Mouse (Mus musculus): ENCODE results near the gene Kcnj6. TPM values are rescaled to one million over a fixed set of nuclear protein-coding genes. Genes with fewer than 3 reads are reported as not detected.

The Kcnj6 gene
- polyA plus RNA-seq, 1 experiment from 2014 or later: not detected

DNA sequence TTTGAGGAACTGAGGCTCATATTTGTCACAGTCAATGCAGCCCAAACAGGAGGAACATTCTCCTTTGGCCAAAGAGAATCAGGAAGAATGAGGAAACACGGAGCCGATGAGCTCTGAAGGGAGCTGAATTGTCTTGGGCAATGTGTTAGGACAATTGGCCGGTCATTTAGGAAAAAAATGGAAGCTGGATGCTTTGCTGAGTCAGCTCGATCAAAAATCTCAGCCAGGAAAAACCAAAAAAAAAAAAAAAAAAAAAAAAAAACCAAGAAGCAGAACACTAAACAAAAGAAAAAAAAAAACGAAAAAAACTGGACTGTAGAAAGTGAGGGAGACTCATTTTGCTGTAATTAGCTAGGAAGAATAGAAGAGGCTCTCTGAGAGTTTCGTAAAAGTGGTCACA is 200.1 kb downstream of the Kcnj6 start:
- no peak for ATAC-seq (replicated peaks; ENCODE audit: low FRiP score)
- H3K4me3 ChIP-seq (replicated peaks): no peak overlapping the region

DNA sequence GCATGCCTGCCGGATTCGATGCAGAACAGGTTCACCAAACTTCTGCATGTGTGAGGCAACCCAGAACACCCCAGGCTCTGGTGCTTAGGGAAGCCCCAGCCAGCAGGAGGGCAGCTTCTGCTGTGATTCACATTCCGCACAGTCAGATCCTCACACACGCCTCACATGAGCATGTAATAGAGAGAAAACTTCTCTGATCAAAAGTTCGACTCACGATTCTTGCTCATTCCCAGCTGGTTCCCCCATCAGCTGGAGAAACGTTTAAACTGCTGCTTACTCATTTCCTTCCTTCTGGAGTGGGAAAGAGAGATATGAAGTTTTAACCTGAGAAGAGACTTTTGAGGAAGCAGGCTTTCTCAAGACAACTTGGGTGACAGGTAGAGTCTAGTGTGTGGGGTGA is 204.5 kb downstream of the Kcnj6 start:
- Histone ChIP-seq H3K27me3 (0 out of 2 replicates have a peak, but pooled peaks cover 14% of the 10 kb centered on the region), H3K4me3 (replicated peaks) (no peak overlapping the region), H3K36me3 (no peaks in the 10 kb centered on the region), H3K9ac (no peak overlapping the region), H3K4me2 (no peak overlapping the region), H3K9me3 (replicated peaks) (no peaks in the 10 kb centered on the region), H3K27ac (no peak overlapping the region), H3K4me1 (no peaks in the 10 kb centered on the region)
- 80% methylated on average over 7 of the region's 7 CpGs for WGBS
- ATAC-seq (replicated peaks; ENCODE audit: low FRiP score): no peak

More for the DNA sequence above, 200.1 kb downstream of the Kcnj6 start:
- no peaks in the 10 kb centered on the region for H3K9me3 ChIP-seq (replicated peaks)
- 87% methylated on average over 6 of the region's 6 CpGs for WGBS
- H3K27ac ChIP-seq: no peak overlapping the region
- no peaks in the 10 kb centered on the region for H3K36me3 ChIP-seq
- H3K4me2 ChIP-seq: no peak overlapping the region
- no peaks in the 10 kb centered on the region for H3K27me3 ChIP-seq
- no peaks in the 10 kb centered on the region for H3K4me1 ChIP-seq
- no peak overlapping the region for H3K9ac ChIP-seq

DNA sequence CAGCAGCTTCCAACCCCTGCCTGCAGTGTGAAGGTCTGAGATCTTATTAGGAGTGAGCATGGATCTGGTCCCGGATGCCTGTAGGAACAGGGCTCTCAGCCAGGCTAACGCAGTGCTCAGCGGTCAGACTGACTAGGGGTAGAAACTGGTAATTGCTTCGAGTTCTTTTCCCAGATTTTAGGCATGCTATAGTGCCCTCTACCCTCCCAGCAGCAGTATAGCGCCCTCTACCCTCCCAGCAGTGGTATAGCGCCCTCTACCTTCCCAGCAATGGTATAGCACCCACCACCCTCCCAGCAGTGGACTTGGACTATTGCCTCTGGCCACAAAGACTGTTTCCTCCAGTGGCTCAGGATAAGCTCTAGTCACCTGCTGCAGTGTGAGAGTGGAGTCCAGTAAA is 207.5 kb downstream of the Kcnj6 start:
- no peak for ATAC-seq (replicated peaks; ENCODE audit: low FRiP score)
- no peak overlapping the region for H3K4me3 ChIP-seq (replicated peaks)
- 0 out of 2 replicates have a peak, but pooled peaks cover 14% of the 10 kb centered on the region for H3K27me3 ChIP-seq
- no peaks in the 10 kb centered on the region for H3K4me1 ChIP-seq
- no peak overlapping the region for H3K9ac ChIP-seq
- WGBS: 30% methylated on average over 6 of the region's 6 CpGs
- H3K4me2 ChIP-seq: no peak overlapping the region
- H3K27ac ChIP-seq: no peak overlapping the region
- no peaks in the 10 kb centered on the region for H3K36me3 ChIP-seq
- no peaks in the 10 kb centered on the region for H3K9me3 ChIP-seq (replicated peaks)

DNA sequence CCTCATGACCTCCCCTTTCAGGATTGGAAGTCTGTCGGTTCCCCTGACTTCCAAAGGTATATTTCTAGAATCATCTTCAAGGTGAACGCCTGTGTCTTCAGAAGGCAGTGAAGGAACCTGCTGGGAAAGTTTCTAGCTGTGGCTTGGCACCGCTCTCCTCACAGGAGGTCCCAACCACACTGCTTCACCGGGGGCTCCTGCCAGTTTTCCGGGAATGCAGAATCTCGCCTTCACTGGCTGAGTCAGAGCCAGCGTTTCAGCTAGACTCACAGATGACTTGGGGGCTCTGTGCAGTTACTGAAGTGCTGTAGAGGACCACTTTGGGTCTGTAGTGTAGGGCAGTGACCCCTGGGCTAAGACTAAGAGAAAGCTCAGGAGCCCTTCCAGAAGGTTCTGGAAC is 208.8 kb downstream of the Kcnj6 start:
- 0 out of 2 replicates have a peak, but pooled peaks cover 14% of the 10 kb centered on the region for H3K27me3 ChIP-seq
- ATAC-seq (replicated peaks; ENCODE audit: low FRiP score): no peak
- no peak overlapping the region for H3K4me3 ChIP-seq (replicated peaks)
- H3K9ac ChIP-seq: no peak overlapping the region
- H3K4me2 ChIP-seq: no peak overlapping the region
- no peaks in the 10 kb centered on the region for H3K36me3 ChIP-seq
- no peaks in the 10 kb centered on the region for H3K4me1 ChIP-seq
- WGBS: 86% methylated on average over 7 of the region's 7 CpGs
- no peaks in the 10 kb centered on the region for H3K9me3 ChIP-seq (replicated peaks)
- H3K27ac ChIP-seq: no peak overlapping the region

DNA sequence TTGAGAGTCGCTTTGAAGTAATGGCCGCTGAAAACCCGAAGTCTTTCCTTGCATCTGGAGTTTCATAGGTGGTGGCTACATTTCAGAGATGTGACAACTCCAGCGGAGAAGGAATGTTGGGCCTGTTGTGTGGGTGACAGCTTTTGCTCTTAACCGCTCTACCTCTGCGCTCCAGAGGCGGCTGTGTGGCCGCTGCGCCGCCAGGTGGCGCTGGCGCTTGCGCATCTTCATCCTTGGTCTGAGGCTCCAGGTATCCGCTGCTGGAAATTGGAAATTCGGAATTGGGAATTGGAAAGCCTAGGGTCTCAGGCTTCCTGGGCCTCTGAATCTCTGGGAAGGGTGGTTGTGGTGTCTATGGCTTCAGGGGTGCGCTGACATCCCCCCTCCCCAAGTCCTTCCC is 209.3 kb downstream of the Kcnj6 start:
- Histone ChIP-seq H3K4me3 (replicated peaks) (no peak overlapping the region), H3K4me2 (no peak overlapping the region), H3K9me3 (replicated peaks) (no peaks in the 10 kb centered on the region), H3K36me3 (no peaks in the 10 kb centered on the region), H3K27ac (no peak overlapping the region), H3K4me1 (no peaks in the 10 kb centered on the region), H3K9ac (no peak overlapping the region), H3K27me3 (0 out of 2 replicates have a peak, but pooled peaks cover 14% of the 10 kb centered on the region)
- WGBS: 8% methylated on average over 16 of the region's 16 CpGs
- ATAC-seq (replicated peaks; ENCODE audit: low FRiP score): no peak

DNA sequence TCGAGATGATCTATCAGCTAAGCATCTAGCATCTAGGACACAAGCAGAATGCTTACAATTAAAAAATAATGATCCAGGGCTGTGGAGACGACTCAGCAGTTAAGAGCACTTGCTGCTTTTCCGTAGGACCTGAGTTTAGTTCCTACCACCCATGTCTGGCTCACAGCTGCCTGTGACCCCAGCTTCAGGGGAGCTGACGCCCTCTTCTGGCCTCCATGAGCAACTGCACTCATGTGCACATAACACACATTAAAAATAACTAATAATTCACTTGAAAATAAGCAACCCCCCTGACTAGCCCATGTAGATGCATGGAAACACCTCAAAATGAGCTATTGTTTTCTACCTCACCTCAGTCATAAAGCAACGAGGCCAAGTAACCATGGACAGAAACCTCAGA is 211.6 kb downstream of the Kcnj6 start:
- no peaks in the 10 kb centered on the region for H3K36me3 ChIP-seq
- H3K4me3 ChIP-seq (replicated peaks): no peak overlapping the region
- H3K9me3 ChIP-seq (replicated peaks): no peaks in the 10 kb centered on the region
- H3K27ac ChIP-seq: no peak overlapping the region
- H3K4me1 ChIP-seq: no peaks in the 10 kb centered on the region
- no peak for ATAC-seq (replicated peaks; ENCODE audit: low FRiP score)
- H3K9ac ChIP-seq: no peak overlapping the region
- H3K4me2 ChIP-seq: no peak overlapping the region
- WGBS: 78% methylated on average over 5 of the region's 5 CpGs
- H3K27me3 ChIP-seq: 0 out of 2 replicates have a peak, but pooled peaks cover 14% of the 10 kb centered on the region

DNA sequence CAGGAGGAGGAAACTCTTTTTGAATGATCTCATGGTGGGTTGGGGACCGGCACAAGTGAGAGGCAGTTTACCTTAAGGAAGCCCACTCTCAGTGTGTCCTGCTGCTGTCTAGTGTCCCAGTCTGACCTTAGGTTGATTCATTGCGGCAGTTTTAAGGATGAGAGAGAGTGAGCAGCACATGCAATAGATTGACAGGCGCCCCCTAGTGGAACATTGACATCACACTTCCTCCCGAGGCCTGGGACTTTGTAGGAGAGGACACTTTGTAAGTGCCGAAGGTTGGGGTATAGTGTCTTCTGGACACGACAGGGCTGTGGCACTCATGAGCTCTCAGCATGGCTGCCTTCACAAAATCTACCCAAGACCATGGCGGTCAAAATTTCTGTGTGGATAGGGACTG is 213.8 kb downstream of the Kcnj6 start:
- Histone ChIP-seq H3K4me3 (replicated peaks) (no peak overlapping the region), H3K27me3 (0 out of 2 replicates have a peak, but pooled peaks cover 5% of the 10 kb centered on the region), H3K27ac (no peak overlapping the region), H3K4me2 (no peak overlapping the region), H3K9me3 (replicated peaks) (no peaks in the 10 kb centered on the region), H3K9ac (no peak overlapping the region), H3K4me1 (no peaks in the 10 kb centered on the region), H3K36me3 (no peaks in the 10 kb centered on the region)
- 76% methylated on average over 7 of the region's 7 CpGs for WGBS
- ATAC-seq (replicated peaks; ENCODE audit: low FRiP score): no peak

DNA sequence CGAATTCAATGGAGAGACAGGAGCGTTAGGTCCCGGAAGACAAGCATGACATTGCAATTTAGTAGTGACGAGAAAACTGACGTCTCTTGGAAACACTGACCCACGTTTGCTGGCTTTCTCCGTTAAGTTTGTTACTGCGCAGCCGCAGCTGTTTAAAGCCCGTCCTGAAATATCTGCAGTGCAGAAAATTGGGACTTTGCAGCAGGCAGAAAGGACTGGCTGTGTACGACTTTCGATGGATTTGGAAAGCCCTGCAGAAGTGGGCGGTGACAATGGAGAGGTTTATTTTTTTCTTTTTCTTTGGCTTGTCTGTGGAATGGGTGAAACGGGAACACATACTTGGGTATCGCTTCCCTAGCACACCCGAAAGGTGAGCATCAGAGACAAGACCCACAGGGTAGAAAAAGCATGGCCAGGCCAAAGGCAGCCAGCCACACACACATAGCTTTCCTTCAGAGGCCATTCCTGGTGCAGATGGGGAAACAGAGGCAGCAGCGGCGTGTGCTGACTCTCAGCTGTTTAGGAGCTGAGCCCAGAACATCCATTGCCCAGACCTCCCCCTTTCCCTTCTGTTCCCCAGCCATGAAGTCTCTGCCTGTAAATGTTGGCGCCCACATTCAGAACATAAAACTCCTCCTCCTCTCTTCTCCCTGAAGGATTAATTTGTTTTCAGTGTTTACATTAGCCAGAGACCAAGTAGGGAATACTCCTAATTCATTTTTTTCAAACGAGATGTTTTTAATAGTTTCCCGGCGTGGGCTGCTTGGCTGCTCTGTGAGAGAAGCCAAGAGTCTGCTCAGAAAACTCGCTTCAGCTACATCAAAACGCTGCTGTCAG is 215.2 kb downstream of the Kcnj6 start:
- no peak overlapping the region for H3K27ac ChIP-seq
- H3K4me3 ChIP-seq (replicated peaks): no peak overlapping the region
- no peak overlapping the region for H3K9ac ChIP-seq
- 0 out of 2 replicates have a peak, but pooled peaks have one; percentile 49 for ATAC-seq (replicated peaks; ENCODE audit: low FRiP score)
- H3K36me3 ChIP-seq: no peaks in the 10 kb centered on the region
- H3K27me3 ChIP-seq: no peaks in the 10 kb centered on the region
- H3K4me1 ChIP-seq: no peaks in the 10 kb centered on the region
- no peaks in the 10 kb centered on the region for H3K9me3 ChIP-seq (replicated peaks)
- H3K4me2 ChIP-seq: no peak overlapping the region
- 70% methylated on average over 24 of the region's 24 CpGs for WGBS

DNA sequence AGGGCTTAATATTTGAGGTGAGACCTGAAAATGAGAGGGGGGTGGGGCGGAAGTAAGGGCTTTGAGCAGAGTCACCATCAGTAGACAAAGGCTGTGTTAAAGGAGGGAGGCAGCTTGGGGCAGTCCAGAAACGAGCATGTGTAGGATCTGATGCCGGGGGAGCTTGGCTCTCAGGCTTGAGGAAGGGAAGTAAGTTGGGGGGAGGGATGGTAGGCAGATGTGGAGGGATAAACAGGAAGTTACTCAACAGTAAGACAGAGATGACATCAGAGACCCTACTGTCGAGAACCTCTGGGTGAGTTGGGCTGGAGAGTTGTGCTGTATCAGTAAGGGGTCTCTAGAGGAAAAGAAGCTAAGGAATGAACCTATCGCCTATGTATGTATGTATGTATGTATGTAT is 223.6 kb downstream of the Kcnj6 start:
- Histone ChIP-seq H3K4me2 (no peak overlapping the region), H3K27me3 (no peaks in the 10 kb centered on the region), H3K4me1 (peaks cover 5% of the 10 kb centered on the region; the same call in 1 of the 2 replicates), H3K27ac (no peak overlapping the region), H3K9ac (no peak overlapping the region), H3K36me3 (no peaks in the 10 kb centered on the region), H3K9me3 (replicated peaks) (no peaks in the 10 kb centered on the region), H3K4me3 (replicated peaks) (no peak overlapping the region)
- no peak for ATAC-seq (replicated peaks; ENCODE audit: low FRiP score)
- WGBS: 74% methylated on average over 5 of the region's 5 CpGs

DNA sequence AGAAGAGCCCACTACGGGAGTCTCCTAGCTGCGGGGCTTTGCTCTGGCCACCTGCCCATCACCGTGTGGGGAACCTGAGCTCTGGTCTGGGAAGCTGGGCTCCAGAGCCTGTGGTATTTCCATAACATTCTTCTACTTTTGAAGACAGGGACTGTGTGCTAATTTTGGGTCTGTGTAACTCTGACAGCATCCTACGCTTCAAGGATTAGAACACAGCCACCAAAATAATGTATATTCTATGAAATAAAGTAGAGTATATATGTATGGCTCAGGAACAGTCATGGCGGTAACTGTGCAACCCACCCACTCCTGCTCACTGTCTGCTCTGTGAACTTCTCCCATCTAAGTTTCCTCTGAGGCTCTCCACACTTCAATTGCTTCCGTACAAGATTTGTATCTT is 229.9 kb downstream of the Kcnj6 start:
- H3K9me3 ChIP-seq (replicated peaks): no peaks in the 10 kb centered on the region
- 71% methylated on average over 6 of the region's 6 CpGs for WGBS
- ATAC-seq (replicated peaks; ENCODE audit: low FRiP score): no peak
- H3K4me3 ChIP-seq (replicated peaks): no peak overlapping the region
- H3K27me3 ChIP-seq: no peaks in the 10 kb centered on the region
- peaks cover 7% of the 10 kb centered on the region for H3K4me1 ChIP-seq
- no peak overlapping the region for H3K4me2 ChIP-seq
- H3K27ac ChIP-seq: no peak overlapping the region
- no peak overlapping the region for H3K9ac ChIP-seq
- H3K36me3 ChIP-seq: no peaks in the 10 kb centered on the region

DNA sequence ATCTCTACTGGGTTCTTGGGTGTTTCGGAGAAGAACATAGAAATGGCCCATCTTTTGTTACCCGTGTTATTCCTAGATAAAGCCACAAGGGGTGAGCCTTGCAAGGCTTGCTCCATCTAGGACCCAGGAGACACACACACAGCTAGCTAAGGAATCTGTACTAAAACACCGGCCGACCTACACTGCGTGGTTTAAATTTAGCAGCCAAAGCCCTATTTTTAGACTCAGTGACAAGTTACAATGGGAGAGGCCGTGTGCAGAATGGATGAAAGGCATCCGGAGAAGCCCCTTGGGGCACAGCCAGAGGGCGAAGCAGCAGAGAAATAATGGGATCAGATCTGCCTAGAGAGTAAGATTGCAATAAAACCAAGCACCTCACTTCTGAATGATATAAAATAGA is 232.4 kb downstream of the Kcnj6 start:
- Histone ChIP-seq H3K4me3 (replicated peaks) (no peak overlapping the region), H3K9ac (no peak overlapping the region), H3K4me1 (peaks cover 6% of the 10 kb centered on the region; the same call in 1 of the 2 replicates), H3K4me2 (no peak overlapping the region), H3K27ac (no peak overlapping the region), H3K36me3 (no peaks in the 10 kb centered on the region), H3K9me3 (replicated peaks) (no peaks in the 10 kb centered on the region), H3K27me3 (no peaks in the 10 kb centered on the region)
- ATAC-seq (replicated peaks; ENCODE audit: low FRiP score): no peak
- 41% methylated on average over 8 of the region's 8 CpGs for WGBS

DNA sequence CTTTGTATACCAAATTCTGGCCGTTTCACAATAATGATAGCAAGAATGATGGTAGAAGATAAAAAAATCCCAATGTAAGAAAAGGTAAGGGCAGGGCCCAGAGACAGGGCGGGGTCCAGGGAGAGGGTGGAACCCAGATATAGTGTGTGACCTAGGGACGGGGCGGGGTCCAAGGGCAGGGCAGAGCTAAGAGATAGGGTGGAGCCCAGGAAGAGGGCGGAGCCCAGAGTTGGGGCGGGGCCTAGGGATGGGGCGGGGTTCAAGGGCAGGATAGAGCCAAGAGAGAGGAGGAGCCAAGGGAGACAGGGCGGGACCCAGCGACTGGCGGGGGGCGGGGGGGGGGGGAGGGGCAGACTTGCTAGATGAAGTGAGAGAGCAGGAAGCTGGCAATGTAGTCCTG is 236.8 kb downstream of the Kcnj6 start:
- Histone ChIP-seq H3K27ac (no peak overlapping the region), H3K36me3 (no peaks in the 10 kb centered on the region), H3K9me3 (replicated peaks) (no peaks in the 10 kb centered on the region), H3K27me3 (no peaks in the 10 kb centered on the region), H3K4me3 (replicated peaks) (no peak overlapping the region), H3K9ac (no peak overlapping the region), H3K4me1 (peaks cover 6% of the 10 kb centered on the region; the same call in 1 of the 2 replicates), H3K4me2 (no peak overlapping the region)
- no peak for ATAC-seq (replicated peaks; ENCODE audit: low FRiP score)
- WGBS: 44% methylated on average over 10 of the region's 11 CpGs

All from kidney, embryonic 15.5 days (tissue).